Mouse (Mus musculus) forebrain, embryonic 11.5 days (tissue): ENCODE measurements around the gene Gnb1. TPM values are rescaled to one million over a fixed set of nuclear protein-coding genes. Genes with fewer than 3 reads are reported as not detected.
A peak's percentile ranks its signal among the peaks of the same experiment; 100 is the strongest.

Experiments used
- ATAC-seq: fragments of 200-750 bp; cut with Nextera tagmentation; replicated peaks from 2 replicates; pipeline ENCODE4 v1.8.0; 2017; ENCODE audit warnings: moderate TSS enrichment; ENCODE audit not compliant: low FRiP score
- DNase-seq: peaks from one replicate; pipeline ENCODE4 v3.0.0-alpha.2; 2017; ENCODE audit warnings: low spot score
- H3K27ac ChIP-seq: fragments of 300-500 bp; sonication (generic); 2 replicates; pipeline ENCODE4 v1.5.1; 2014; ENCODE audit warnings: low read depth, low read length
- H3K27me3 ChIP-seq: fragments of 300-500 bp; sonication (generic); 2 replicates; pipeline ENCODE4 v1.6.1; 2014; ENCODE audit warnings: mild to moderate bottlenecking, low read length, mixed read lengths; ENCODE audit not compliant: control insufficient read depth, insufficient read depth
- H3K36me3 ChIP-seq: fragments of 300-500 bp; sonication (generic); 2 replicates; pipeline ENCODE4 v1.6.1; 2014; ENCODE audit warnings: mild to moderate bottlenecking, low read length, moderate library complexity, mixed read lengths; ENCODE audit not compliant: control insufficient read depth, insufficient read depth
- H3K4me1 ChIP-seq: fragments of 300-500 bp; sonication (generic); replicated peaks from 2 replicates; pipeline ENCODE4 v1.6.1; 2014; ENCODE audit warnings: low read length, mixed read lengths; ENCODE audit not compliant: control insufficient read depth, insufficient read depth
- H3K4me2 ChIP-seq: fragments of 300-500 bp; sonication (generic); 2 replicates; pipeline ENCODE4 v1.6.1; 2014; ENCODE audit warnings: low read depth, mild to moderate bottlenecking, low read length, moderate library complexity, mixed read lengths; ENCODE audit not compliant: severe bottlenecking
- H3K4me3 ChIP-seq: fragments of 300-500 bp; sonication (generic); 2 replicates; pipeline ENCODE4 v1.5.1; 2014; ENCODE audit warnings: low read depth, low read length
- H3K9ac ChIP-seq: fragments of 300-500 bp; sonication (generic); 2 replicates; pipeline ENCODE4 v1.6.1; 2014; ENCODE audit warnings: low read length
- H3K9me3 ChIP-seq: fragments of 300-500 bp; sonication (generic); 2 replicates; pipeline ENCODE4 v1.6.1; 2016; ENCODE audit warnings: low read length, mixed read lengths; ENCODE audit not compliant: control insufficient read depth
- WGBS: fragments of 180-500 bp; shearing (Covaris S2); extraction: QIAGEN DNeasy Blood & Tissue Kit; methylation state at CpG from one replicate; pipeline ENCODE4 v1.1.7; 2014; 5-methylcytosine and 5-hydroxymethylcytosine counted together
- polyA plus RNA-seq: library from polyadenylated mRNA; unstranded; fragments of >200 nt; fragmentation: Nextera tagmentation; extraction: Ambion mirVana; gene quantifications from 2 replicates; pipeline ENCODE4 v1.2.1, GENCODE M21; 2014

The Gnb1 gene
- polyA plus RNA-seq, 1 experiment from 2014 or later, result 745 TPM

- no peaks in the 10 kb centered on the region for H3K27me3 ChIP-seq
- peak overlapping the region; percentile 92 for H3K4me3 ChIP-seq
- H3K4me2 ChIP-seq, result peak overlapping the region; percentile 89
- ATAC-seq, result no peak
- 2% methylated on average over 31 of the region's 31 CpGs for WGBS
- H3K9me3 ChIP-seq, result no peaks in the 10 kb centered on the region
- H3K36me3 ChIP-seq, result no peaks in the 10 kb centered on the region; the same call in 1 of the 2 replicates
- DNase-seq, result no peak
- H3K27ac ChIP-seq, result peak overlapping the region; percentile 95
- H3K9ac ChIP-seq, result peak overlapping the region; percentile 86
- no peaks in the 10 kb centered on the region; the same call in 1 of the 2 replicates for H3K4me1 ChIP-seq
Measured at GRCm38 (mm10) chr4:155601997-155602456, 110.9 kb downstream of the Gnb1 start.

- Histone ChIP-seq H3K27me3 (no peaks in the 10 kb centered on the region), H3K9ac (no peak overlapping the region), H3K36me3 (no peaks in the 10 kb centered on the region; the same call in 1 of the 2 replicates), H3K27ac (no peak overlapping the region), H3K4me3 (no peak overlapping the region; the same call in 1 of the 2 replicates), H3K9me3 (no peaks in the 10 kb centered on the region), H3K4me1 (no peaks in the 10 kb centered on the region; the same call in 1 of the 2 replicates), H3K4me2 (peak overlapping the region; percentile 89)
- 94% methylated on average over 1 of the region's 1 CpGs for WGBS
- ATAC-seq, result no peak
- no peak for DNase-seq
Measured at GRCm38 (mm10) chr4:155602753-155603152, 111.6 kb downstream of the Gnb1 start.

GRCm38 (mm10) chr4:155603801-155604200 lies 112.6 kb downstream of the Gnb1 start:
- H3K4me3 ChIP-seq, result no peak overlapping the region
- ATAC-seq (no peak), DNase-seq (no peak)
- no peaks in the 10 kb centered on the region; the same call in 1 of the 2 replicates for H3K4me1 ChIP-seq
- no peaks in the 10 kb centered on the region; the same call in 1 of the 2 replicates for H3K36me3 ChIP-seq
- no peak overlapping the region for H3K4me2 ChIP-seq
- 96% methylated on average over 6 of the region's 6 CpGs for WGBS
- no peak overlapping the region for H3K27ac ChIP-seq
- no peaks in the 10 kb centered on the region for H3K9me3 ChIP-seq
- no peaks in the 10 kb centered on the region for H3K27me3 ChIP-seq
- H3K9ac ChIP-seq, result no peak overlapping the region

- no peaks in the 10 kb centered on the region for H3K27me3 ChIP-seq
- WGBS, result 94% methylated on average over 4 of the region's 4 CpGs
- H3K4me2 ChIP-seq, result no peak overlapping the region
- H3K27ac ChIP-seq, result no peak overlapping the region
- no peak overlapping the region for H3K4me3 ChIP-seq
- ATAC-seq (no peak), DNase-seq (no peak)
- no peaks in the 10 kb centered on the region; the same call in 1 of the 2 replicates for H3K4me1 ChIP-seq
- no peaks in the 10 kb centered on the region for H3K9me3 ChIP-seq
- H3K9ac ChIP-seq, result no peak overlapping the region
- H3K36me3 ChIP-seq, result no peaks in the 10 kb centered on the region; the same call in 1 of the 2 replicates
Measured at GRCm38 (mm10) chr4:155605132-155605531, 114.0 kb downstream of the Gnb1 start.

GRCm38 (mm10) chr4:155606825-155607224 lies 115.7 kb downstream of the Gnb1 start:
- DNase-seq (no peak), ATAC-seq (no peak)
- no peak overlapping the region for H3K4me2 ChIP-seq
- 85% methylated on average over 2 of the region's 2 CpGs for WGBS
- H3K27me3 ChIP-seq, result no peaks in the 10 kb centered on the region
- no peak overlapping the region for H3K4me3 ChIP-seq
- H3K27ac ChIP-seq, result no peak overlapping the region
- H3K9me3 ChIP-seq, result no peaks in the 10 kb centered on the region
- no peaks in the 10 kb centered on the region; the same call in 1 of the 2 replicates for H3K36me3 ChIP-seq
- H3K9ac ChIP-seq, result no peak overlapping the region
- no peaks in the 10 kb centered on the region; the same call in 1 of the 2 replicates for H3K4me1 ChIP-seq

Other genes starting within 250 kb of the Gnb1 start
- gene Faap20, start 241.6 kb upstream of the Gnb1 start, polyA plus RNA-seq, result 105 and 107 TPM in 2 replicates
- gene Prkcz, start 130.0 kb upstream of the Gnb1 start, polyA plus RNA-seq, result 16.5 and 20.8 TPM in 2 replicates
- not detected in 2 replicates for gene Gabrd, start 93.2 kb upstream of the Gnb1 start, polyA plus RNA-seq
- gene Cfap74, start 82.2 kb upstream of the Gnb1 start, polyA plus RNA-seq, result 8.7 and 9.1 TPM in 2 replicates
- gene Tmem52, start 22.2 kb upstream of the Gnb1 start, polyA plus RNA-seq, result not detected in 2 replicates
- gene Nadk, start 71.0 kb downstream of the Gnb1 start, polyA plus RNA-seq, result 110 and 116 TPM in 2 replicates
- 16.0 and 16.5 TPM in 2 replicates for gene Slc35e2, start 110.1 kb downstream of the Gnb1 start, polyA plus RNA-seq
- gene Cdk11b, start 133.5 kb downstream of the Gnb1 start, polyA plus RNA-seq, result 83.8 and 84.0 TPM in 2 replicates
- not detected in 2 replicates for gene Gm10563, start 154.0 kb downstream of the Gnb1 start, polyA plus RNA-seq
- 2.5 and 2.7 TPM in 2 replicates for gene Mmp23, start 162.0 kb downstream of the Gnb1 start, polyA plus RNA-seq
- gene Mib2, start 177.8 kb downstream of the Gnb1 start, polyA plus RNA-seq, result 21.2 and 22.3 TPM in 2 replicates
- 2.3 and 2.9 TPM in 2 replicates for gene Fndc10, start 203.0 kb downstream of the Gnb1 start, polyA plus RNA-seq
- 138 and 144 TPM in 2 replicates for gene Ssu72, start 213.4 kb downstream of the Gnb1 start, polyA plus RNA-seq
- gene Tmem240, start 243.4 kb downstream of the Gnb1 start, polyA plus RNA-seq, result 0.76 and 1.2 TPM in 2 replicates